Mouse (Mus musculus): Measurements from ENCODE around the gene Lgals3.
A peak's percentile ranks its signal among the peaks of the same experiment; 100 is the strongest.

The Lgals3 gene

DNA sequence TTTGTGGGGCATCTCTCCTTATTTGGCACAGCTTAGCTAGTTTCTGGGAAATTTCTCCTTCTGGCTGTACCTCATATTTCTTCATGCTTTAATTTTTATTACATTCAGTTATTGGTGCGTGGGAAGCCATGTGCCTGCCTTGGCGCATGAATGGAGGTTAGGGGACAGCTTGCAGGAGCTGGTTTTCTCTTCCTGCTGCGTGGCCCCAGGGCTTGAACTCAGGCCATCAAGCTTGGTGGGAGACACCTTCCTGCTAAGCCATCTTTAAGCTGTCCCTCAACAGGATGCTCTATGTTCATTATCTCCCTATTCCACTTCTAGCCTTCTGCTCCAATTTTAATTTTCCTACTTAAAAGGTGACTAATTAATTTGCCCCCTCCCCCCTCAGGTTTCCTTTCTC, 3.2 kb downstream of the Lgals3 start:
- DNase-seq, result no peak

DNA sequence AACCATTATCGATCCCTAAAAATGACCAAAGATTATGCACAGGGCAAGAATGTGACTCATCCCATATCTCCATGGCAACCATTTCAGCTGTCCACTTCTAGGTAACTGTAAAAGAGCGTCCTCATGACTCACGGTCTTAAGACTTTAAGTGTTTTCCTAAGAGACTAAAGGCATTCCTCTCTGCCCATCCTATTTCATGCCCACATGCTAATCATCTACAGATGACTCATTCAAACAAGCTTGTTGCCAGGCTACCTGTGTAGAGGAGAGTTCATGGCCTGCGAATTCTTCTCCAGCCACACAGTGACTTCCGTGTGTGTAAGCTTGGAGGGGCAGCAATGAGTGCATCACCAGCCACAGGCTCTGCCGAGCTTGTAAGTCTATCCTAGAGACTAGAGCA, 4.1 kb downstream of the Lgals3 start:
- DNase-seq, result peak; percentile 27

DNA sequence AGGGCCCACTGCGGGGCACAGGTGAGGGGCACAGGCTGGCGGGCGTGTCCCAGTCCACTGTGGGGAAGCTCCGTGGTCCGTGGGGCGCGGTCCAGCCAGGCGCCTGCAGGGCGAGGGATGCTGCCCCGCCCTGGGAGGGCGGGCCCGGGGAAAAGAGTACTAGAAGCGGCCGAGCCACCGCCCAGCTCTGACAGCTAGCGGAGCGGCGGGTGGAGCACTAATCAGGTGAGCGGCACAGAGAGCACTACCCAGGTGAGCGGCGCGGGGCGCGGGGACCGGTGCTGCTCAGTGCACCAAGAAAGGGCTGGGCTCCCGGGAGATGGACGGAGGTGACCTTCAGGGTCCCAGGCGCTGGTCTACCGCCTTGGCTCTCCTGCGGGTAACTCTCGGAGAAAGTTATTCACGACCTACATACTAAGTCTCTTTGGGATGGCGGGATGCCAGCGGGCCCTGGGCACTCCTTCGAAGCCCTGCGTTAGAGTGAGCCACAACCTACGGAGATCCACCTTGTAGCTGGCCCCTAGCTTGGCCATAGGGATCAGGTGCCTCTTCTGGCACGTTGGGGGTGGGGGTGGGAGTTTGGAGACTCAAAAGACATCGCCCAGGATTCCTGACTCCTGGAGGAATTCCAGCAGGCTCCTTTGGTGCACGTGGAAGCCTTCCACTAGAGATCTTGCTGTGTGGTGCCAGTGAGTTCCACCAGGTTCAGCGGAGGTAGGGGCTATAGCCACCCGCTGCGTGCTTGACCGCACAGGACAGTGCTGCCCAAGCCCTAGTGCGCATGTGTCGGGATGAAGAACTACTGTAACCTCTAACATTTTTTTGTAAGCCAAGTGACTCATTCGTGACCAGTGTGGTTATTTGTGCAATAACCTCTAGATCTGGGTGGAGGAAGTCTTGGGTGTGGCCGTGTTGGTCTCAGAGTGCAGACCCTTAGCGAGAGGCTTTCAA, 6.5 kb downstream of the Lgals3 start:
- DNase-seq, result peak; percentile 64

DNA sequence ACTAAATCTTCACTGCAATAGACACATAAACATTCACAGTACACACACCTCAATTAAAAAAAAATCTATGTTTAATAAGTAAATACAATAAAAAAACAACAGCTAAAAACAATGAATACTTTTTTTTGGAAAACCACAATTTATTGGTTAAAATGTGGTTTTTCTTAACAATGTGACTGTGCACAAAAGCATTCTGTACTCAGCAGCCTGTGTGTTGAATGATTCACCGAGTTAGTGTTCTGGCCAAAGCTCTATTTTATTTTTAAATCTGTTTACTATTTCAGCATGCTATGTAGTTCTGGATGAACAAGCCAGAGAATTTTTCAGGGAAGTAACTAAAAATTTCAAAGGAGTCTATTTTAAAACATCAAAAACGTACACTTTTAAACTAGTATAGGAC, 9.0 kb downstream of the Lgals3 start:
- DNase-seq, result no peak

DNA sequence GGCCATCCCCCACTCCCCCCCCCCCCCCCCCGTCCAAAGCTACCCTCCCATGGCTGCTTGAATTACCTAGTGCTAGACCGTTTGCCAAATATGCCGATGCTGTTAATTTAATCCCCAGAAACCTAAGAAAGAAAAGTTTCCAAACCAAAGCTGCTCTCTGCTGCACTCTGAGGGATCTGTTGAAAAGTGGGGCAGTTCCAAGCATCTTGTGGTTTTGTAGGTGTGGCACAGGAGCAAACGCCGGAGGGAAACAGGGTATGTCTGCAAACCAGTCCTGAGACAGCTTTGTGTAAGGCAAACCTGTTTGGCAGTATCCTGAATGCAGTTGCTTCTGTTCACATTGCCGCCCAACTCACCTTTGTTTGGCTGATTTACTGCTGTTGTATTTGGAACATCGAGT, 10.8 kb downstream of the Lgals3 start:
- DNase-seq, result no peak

DNA sequence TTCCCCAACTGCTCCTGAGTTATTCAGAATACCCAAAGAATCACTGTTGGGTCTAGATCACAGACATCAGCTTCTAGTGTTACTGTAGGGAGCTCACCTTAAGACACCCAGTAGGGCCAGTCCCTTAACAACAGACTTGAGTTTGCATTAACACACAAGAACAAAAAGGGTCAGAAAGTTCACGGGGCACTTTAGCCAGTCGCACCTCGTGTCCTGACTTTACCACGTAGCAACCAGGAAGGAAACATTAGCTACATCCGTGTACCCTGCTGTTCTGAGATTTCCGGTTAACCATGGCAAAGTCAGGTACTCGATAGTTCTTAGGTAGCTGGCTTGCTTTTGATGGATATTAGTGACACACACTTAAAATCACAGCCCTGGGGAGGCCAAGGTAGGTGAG, 16.4 kb downstream of the Lgals3 start:
- no peak for DNase-seq

DNA sequence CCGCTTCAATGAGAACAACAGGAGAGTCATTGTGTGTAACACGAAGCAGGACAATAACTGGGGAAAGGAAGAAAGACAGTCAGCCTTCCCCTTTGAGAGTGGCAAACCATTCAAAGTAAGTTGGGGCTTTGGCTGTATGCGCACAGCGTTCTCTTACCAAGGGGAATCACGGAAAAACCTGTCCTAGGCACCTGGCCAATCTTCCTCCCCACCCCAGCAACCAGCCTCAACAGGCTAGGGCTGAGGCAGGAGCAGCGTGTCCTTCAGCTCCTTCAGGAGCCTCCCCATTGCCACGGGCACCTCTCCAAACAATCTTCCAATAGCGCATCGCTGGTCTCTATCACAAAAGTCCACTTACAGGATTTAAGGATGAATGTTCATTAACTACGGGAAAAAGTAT, 17.1 kb downstream of the Lgals3 start:
- no peak for DNase-seq

DNA sequence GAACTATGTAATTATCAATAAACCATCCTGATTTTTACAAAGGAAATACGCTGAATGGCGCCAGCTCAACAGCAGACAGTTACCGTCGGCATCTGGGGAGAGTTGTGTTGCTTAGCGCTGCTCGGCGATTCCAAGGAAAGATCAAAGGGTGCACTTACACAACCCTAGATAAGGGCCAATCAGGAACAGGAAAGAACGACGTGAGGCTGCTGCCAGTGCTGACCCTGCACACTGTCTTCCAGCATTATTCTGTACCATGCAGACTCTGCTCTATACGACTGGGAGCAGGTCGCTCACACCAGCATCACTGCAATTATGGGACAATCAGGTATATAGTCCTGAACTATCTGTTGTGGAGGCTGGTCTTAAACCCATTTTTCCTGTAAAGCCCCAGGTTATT, 18.6 kb downstream of the Lgals3 start:
- DNase-seq, result no peak

DNA sequence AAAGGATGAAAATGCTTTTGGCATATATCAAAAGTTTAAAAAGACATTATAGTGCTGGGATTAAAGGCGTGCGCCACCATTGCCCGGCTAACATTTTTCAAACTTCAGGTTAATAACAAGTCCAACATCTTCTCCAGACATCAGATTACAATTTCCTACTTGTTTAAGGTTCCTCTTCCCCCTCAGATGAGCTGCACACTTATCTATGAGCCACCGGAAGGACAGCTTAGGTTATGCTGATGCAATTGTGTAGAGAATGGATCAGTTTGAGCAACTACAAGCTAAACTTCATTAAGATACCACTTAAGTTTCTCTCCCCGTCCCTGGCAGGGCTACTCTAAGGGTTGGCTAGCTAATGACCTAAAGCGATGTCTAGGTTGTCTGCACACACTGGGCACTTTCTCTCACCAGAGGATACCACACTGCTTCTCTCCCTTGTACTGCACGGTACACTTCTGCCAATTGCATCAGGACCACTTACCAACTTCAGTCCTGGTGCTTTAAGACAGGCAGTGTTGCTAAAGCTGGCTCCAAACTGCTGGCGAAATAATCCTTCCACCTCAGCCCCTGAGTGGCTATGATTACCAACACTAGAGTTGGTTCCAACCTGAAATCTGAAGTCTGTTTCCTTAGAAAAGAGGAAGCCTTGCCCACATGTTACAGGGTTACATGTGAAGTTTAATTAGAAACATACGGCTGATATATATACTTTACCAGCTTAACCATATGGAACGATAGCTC, 26.0 kb downstream of the Lgals3 start:
- DNase-seq, result no peak

DNA sequence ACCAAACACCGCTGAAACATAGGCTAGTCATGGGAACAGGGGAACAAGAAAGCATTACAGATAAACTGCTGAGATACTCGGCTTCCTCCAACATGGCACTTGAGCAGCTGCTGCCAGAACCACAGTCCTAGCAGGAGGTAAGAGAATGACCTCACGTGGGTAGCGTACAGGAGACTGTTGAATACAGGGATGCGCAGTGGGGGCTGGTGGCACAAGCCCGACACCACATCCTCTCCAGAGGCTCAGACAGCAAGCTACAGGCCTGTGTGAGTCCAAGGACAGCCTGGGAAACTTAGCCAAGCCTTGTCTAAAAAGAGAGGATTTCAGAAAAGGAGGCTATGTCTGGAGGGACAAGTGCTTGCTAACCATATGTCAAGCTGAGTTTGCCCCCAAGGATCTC, 27.5 kb downstream of the Lgals3 start:
- no peak for DNase-seq

DNA sequence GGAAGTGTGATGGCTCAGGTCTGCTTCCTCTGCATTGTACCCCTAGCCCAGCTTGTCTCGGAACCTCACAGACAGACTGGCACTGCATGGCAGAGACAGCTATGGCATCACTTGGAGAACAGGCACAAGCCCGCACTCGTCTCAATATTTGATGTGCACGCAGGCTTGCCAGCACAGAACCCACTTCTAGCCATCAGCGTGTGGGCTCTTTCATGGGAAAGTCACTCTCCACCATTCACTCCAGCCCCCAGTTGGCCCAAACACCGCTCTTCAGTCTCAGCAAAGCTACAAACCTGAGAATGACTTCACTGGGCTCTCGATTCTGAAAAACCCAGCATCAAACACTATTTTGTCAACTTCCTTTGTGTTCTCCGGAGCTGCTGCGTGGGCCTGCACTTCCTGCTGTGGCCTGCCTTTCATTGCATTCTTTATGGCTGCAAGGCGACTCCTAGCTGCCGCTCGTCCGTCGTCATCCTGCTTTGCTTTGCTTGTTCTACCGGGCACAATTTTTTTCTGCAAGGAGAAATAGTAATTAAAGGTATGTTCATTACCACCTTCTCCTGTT, 28.0 kb downstream of the Lgals3 start:
- no peak for DNase-seq

DNA sequence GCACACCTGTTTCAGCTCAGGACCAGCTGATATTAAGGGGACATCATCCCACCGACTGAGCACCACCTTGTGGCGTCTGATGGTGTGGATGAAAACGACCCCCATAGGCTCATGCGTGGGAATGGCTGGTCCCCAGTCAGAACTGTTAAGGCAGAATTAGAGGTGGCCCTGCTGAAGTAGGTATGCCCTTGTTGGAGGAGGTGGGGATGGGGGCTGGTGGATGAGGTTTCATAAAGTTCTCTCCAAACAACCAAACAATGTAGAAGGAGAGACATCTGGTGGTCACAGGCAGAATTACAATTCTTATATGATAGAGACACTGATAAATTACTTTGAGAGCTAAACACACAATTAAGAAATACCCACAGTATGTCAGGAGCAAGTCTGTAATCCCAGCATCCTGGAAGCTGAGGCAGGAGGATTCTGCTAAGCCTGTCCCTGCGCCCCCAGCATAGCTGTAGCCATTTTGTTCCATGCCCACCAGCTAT, 28.7 kb downstream of the Lgals3 start:
- peak; percentile 34 for DNase-seq

DNA sequence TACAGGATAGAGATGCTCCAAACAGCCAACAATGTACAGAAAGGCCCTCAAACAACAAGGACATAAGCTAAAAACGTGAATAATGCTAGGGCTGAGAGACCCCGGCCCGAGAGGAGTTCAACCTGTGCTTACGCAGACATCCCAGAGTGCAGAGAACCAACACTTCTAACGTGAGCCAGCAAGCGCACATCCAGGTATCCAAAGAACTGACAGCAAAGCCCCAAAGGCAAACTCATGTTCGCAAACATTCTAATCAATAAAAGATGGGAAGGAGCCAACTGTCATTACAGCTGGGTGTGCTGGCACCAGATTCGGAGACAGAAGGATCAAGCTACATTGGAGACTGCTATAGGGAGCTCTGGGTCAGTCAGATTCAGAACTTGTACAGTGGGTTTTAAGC, 35.2 kb downstream of the Lgals3 start:
- DNase-seq, result no peak

DNA sequence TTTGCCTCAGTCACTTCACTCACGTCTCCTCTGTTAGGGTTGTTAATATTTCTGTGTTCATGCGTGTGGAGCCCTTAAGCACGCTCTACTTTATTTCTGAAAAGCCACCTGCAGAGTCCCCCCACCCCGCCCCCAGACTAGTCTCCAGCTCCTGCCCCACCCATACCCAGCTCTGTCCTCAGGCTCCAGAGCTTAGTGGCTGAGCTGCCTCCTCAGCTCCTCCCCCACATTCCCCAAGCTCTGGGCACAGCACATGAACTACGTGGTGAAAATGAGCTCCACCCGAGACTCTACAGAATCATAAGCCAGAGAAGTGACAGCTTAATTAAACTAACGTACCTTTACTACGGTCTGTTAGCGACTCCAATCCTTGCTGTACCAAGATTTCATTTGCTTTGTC, 38.4 kb downstream of the Lgals3 start:
- DNase-seq, result no peak

DNA sequence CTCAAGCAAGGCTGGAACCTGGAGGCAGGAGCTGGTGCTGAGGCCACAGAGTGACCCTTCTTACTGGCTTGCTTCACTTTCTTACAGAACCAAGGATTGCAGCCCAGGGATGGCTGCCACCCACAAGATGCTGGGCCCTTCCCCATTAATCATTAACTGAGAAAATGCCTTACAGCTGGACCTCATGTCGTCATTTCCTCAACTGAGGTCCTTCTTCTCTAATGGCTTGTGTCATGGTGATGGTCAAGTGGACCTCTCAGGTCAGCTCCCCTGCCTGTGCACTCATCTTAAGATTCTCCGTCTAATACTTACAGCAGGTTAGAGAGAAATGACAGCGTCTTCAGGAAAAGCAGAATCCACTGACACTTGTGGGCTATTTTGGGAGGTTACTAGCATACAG, 49.8 kb downstream of the Lgals3 start:
- no peak for DNase-seq

DNA sequence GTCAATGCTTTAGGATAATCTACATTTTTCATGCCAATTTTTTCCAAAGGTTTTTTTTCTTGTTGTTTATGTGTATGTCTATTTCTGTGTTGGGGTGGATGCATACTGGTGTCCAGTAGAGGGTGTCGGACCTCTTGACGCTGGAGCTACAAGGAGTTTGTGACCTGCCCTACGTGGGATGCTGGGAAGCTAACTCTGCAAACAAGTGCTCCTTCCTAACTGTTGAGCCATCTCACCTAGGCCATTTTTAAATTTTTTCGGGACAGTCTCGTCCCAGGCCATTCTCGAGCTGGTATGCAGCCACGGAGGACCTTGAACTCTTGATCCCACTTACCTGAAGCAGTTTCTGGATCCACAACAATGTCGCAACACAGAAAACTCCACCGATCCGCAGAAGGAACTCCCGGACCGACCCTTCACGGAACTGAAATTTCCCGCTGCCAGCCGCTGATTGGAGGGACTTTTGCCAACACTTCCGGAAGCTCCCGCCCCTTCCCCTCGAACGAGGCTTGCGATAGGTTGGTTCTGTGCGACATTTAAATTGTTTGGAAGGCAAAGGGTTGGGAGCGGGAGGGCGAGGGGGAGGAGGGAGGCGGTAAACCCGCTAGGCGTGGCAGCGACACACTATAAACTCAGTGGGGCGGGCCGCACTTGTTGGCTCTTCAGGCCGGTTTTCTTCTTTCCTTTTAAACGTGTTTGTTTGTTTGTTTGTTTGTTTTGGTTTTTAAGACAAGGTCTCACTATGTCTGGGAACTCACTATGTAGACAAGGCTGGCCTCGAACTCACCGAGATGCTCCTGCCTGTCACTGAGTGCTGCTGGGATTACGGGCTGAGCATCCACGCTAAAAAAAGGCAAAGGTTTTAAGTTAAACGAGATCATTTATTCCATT, 50.5 kb downstream of the Lgals3 start, which contains the start of gene Dlgap5:
TSS of gene Dlgap5 (minus strand) at position 633 of the 891 bp plus-strand sequence.
- DNase-seq, result peak; percentile 95

DNA sequence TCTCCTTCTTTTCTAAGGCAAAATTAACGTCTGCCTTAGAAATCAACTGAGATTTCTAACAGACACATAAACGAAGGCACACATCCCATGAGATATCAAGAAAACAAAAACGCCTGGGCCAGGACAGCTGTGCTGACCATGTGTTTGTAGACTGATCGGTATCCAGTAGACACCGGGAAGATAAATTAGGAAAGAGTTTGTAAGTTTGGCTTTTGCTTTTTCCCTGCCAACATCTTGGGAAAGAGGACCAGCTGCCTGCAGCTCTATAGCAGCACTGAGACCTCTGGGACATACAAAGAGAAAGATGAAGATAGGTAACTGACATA, 51.1 kb downstream of the Lgals3 start:
- DNase-seq, result no peak

DNA sequence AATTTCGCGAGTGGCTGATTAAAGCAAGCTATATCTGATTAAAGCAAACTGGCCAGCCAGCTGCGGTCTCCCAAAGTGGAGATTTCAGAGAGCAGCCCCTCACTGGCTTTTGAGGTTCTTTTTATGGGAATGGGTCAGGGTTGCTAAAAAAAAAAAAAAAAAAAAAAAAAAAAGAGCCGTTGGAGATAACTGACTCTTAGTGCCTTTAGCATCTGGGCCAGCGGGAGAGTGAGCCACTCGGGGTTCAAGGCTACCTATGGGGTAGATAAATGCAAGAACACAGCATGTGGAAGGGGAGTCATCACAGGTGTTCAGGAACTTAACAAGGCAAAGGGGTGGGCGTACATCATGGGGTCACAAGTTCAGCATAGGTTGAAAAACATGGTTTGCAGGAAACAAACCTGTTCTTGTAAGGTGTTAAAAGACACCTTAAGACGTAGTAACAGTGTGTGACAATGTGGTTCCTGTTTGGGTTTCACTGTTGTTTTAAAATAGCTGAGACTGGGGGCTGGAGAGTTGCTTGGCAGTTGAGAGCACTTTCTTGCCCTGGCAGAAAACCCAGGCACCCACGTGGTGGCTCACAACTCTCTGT, 51.6 kb downstream of the Lgals3 start:
- no peak for DNase-seq

DNA sequence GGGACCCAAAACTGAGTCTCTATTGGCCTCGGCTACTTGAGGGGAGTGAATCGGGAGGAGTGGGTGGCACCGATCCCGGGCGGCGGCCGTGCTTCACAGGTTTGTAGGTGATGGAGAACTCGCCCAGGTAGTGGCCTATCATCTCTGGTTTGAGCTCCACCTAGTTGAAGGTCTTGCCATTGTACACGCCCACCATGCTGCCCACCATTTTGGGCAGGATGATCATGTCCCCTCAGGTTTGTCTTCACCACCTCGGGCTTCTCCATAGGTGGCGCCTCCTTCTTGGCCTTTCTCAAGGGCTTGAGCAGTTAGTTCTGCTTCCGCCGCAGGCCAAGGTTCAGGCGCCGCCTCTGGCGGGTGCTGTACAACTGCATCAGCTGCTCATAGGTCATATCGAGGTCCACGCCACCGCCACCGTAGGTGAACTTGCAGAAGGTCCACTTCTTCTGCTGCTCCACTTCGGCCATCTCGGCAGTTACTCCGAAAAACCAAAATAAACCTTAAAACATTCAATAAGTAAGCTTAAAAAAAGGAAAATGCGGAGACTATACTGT, 52.2 kb downstream of the Lgals3 start:
- no peak for DNase-seq

DNA sequence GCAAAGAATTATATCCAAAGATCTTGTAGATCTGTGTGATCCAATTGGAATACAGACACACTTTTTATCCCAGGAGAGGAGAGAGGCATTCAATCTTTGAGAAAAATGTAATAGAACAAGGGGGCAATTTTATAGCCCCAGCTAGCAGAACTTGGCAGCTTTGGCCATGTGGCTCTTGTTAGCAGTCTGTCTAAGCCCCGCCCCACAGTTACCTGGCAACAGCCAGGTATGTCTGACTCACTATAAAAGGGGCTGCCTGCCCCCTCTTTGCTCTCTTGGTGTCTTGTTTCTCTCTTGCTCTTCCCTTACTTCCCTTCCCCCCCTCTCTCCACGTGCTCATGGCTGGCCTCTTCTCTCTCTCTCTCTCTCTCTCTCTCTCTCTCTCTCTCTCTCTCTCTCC, 54.1 kb downstream of the Lgals3 start:
- DNase-seq, result no peak

DNA sequence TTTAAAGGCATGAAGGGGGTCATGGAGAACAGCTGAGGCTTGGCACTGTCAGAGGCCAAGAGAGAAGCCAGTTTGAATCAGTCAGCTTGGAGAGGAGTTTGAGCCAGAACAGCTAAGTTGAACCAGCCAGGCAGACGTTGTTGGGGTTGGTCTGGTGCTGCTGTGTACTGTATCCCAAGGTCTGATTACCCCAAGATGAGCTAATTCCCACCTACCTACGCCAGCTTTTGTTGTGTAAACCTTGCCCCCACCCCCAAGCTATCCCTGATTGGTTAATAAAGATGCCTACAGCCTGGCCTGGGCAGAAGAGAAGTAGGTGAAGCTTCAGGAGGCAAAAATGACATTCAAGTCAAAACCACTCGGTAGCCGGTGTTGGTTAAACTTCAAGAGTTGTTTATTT, 54.9 kb downstream of the Lgals3 start:
- DNase-seq, result no peak

DNA sequence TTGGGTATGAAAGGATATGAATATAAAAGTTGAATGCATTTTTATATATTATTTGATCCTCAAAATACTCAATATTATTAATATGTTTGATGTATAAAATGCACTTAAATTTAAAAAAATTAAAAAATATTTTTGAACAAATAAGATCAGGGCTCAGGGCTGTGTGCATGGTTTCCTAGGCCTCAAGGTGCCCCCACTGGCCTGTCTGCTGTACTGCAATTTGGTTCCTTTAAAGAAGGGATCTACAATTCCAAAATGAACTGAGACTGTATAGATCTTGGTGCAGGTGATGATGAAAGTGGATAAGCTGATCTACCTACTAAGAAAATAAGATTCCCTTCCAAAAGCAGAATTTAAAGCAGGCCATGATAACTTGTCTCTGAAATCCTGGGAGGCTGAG, 65.4 kb downstream of the Lgals3 start:
- peak; percentile 20 for DNase-seq
